Mouse (Mus musculus) layer of hippocampus, adult 9-10 months (tissue): ENCODE results near the gene Mrpl54.
"Not testable (repeated sequence)": the region's sequence is repeated elsewhere in the genome, so short reads cannot be mapped to it uniquely, and the experiment has no call there.

ENCODE experiments used
- DNase-seq: peaks from one replicate; pipeline ENCODE4 v3.0.0; 2022; ENCODE audit warnings: low spot score

The Mrpl54 gene

GRCm38 (mm10) chr10:81229735-81230437 is 36.8 kb downstream of the Mrpl54 start:
- no peak for DNase-seq

GRCm38 (mm10) chr10:81223731-81224130 is 43.0 kb downstream of the Mrpl54 start:
- DNase-seq = not testable (repeated sequence)

- DNase-seq = no peak
These were observed 45.2 kb downstream of the Mrpl54 start for GRCm38 (mm10) chr10:81221402-81222015.

- DNase-seq = no peak
These were observed 48.8 kb downstream of the Mrpl54 start for GRCm38 (mm10) chr10:81217964-81218363.

- not testable (repeated sequence) for DNase-seq
These were observed 49.5 kb downstream of the Mrpl54 start for GRCm38 (mm10) chr10:81217267-81217666.

GRCm38 (mm10) chr10:81216810-81217209 is 49.9 kb downstream of the Mrpl54 start:
- DNase-seq = no peak

- no peak for DNase-seq
These were observed 50.5 kb downstream of the Mrpl54 start for GRCm38 (mm10) chr10:81216260-81216659.
